Mouse (Mus musculus) kidney, postnatal 14 days (tissue): ENCODE results near the gene Reg1.
"Not testable (repeated sequence)": the region's sequence is repeated elsewhere in the genome, so short reads cannot be mapped to it uniquely, and the experiment has no call there.

Experiments used
- DNase-seq: peaks from one replicate; pipeline ENCODE4 v3.0.0; 2022; ENCODE audit warnings: mixed read lengths

Gene Reg1

DNA sequence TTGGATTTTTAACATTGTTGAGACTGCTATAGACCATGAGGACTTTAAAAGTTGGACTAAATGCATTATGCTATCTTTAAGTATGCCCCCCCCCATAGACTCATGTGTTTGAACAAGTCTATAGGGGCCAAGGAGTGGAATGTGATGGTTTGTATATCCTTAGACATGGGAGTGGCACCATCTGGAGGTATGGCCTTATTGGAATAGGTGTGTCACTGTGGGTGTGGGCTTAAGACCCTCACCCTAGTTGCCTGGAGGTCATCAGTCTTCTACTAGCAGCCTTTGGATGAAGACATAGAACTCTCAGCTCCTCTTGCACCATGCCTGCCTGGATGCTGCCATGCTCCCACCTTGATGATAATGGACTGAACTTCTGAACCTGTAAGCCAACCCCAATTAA, at the start of gene Reg1:
TSS of gene Reg1 (plus strand) at position 301 of the 400 bp plus-strand sequence.
- not testable (repeated sequence) for DNase-seq

DNA sequence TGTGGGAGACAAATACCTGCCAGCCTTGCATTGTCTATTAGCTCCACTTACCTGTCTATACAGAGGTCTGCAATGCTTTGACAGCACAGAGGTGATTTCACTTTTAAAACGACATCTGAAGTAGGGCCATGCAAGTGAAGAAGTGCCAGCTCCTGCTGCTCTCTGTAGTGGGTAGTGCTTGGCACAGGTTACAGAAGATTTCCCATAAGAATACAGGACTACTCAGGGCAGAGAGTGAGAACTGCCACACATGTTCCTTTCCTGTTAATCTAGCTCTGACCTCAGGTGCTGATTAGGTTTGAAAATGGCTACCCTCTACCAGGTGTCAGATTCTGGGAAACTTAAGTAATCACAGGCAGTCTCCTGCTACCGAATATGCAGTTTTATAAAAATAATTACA, 43.7 kb upstream of the Reg1 start, which contains the start of gene Reg3d:
TSS of gene Reg3d (minus strand) at position 101 of the 400 bp plus-strand sequence.
- no peak for DNase-seq

DNA sequence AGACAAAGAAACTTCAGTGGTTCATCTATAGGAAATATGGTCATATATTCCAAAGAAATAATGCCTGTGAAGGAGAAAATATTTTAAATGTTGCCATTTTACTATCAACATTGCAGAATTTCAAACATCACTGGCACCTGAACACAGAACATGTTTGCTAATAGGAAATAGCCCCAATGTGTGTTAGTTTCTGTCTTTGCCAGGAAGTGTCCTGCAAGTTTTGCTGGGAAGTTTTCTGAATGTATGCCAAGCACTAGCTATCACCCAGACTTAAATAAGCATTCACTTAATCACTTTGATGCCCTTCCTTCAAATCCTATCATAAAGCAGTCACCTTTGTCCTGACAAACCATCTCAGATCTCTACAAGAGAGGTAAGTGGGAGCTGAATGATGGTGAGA, 42.1 kb upstream of the Reg1 start, which contains the start of gene Reg3a:
TSS of gene Reg3a (plus strand) at position 301 of the 400 bp plus-strand sequence.
- no peak for DNase-seq

DNA sequence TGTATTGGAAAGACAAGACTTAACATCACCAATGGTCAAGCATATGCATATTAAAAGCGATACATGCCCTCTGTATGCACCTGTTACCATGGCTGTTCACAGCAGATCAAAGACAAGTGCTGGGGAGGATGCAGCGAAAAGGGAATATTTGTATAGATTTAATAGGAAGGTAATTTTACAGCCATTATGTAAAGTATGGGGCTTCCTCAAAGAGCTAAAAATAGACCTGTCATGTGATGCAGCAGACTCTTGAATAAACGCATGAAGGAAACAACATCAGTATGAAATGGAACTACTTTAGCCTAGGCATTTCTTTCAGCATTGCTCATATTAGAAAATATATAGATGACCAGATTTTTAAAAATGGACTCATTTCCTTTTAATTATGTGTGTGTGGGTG, 36.9 kb upstream of the Reg1 start:
- no peak for DNase-seq

DNA sequence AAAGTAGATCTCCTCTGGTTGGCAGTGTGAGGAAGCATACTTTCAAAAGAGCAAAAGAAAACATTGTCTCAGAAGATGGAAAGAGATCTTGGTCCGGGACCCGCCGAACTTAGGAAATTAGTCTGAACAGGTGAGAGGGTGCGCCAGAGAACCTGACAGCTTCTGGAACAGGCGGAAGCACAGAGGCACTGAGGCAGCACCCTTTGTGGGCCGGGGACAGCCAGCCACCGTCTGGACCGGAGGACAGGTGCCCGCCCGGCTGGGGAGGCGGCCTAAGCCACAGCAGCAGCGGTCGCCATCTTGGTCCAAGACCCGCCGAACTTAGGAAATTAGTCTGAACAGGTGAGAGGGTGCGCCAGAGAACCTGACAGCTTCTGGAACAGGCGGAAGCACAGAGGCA, 27.2 kb upstream of the Reg1 start, which contains the start of gene Reg2:
TSS of gene Reg2 (plus strand) at position 301 of the 400 bp plus-strand sequence.
- not testable (repeated sequence) for DNase-seq

DNA sequence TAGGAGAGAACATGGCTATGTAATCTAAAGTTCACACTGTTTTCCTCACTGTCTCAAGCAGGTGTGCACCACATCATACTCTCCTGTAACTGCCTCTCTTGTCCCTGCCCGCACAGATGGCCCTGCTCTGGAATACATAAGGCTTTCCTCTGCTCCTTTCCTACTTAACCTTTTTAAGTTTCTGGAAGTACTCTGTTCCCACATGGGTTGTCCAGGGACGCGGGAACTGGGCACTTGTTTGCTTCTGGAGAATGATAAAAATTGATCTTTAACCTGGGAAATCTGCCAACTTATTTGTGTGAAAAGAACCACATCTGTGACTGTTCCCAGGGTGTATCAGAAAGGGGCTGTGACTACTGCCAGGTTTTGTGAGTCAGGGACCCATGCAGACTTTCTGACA, 3.0 kb downstream of the Reg1 start:
- no peak for DNase-seq

DNA sequence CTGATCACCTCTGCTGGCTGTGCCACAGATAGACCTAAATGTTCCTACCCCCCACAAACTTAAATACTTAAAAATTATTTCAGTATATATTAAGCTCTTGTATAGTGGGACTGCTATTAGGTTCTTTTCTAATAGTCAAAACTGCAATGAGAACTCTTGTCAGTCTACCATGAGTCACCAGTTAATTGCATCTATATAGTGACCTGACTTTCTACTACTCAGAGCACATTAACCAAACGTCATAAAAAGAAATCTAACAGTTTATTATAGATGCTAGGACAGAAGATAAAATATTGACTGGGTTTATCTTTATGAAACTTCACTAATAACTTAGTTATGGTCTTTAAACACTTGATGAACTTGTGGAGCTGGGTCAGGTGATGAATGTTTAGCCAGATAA, 24.7 kb downstream of the Reg1 start:
- no peak for DNase-seq

DNA sequence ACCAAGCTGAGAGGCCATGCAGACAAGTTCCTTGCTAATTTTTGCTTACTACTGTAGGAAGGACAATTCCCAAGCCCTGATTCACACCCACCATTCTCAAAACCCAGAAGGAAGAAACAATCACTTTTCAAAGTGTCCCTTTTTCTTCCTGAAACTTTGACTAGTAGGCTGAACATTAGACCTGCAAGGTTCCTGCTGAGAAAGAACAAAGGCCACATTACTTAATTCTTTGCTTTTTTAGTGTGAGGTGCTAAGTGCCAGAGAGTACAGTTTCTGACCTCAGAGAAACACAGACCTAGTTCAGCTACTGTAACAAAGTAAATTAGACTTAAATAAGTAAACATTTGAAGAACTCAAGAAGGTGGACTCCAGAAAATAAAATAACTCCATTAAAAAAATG, 25.9 kb downstream of the Reg1 start:
- DNase-seq, result no peak

DNA sequence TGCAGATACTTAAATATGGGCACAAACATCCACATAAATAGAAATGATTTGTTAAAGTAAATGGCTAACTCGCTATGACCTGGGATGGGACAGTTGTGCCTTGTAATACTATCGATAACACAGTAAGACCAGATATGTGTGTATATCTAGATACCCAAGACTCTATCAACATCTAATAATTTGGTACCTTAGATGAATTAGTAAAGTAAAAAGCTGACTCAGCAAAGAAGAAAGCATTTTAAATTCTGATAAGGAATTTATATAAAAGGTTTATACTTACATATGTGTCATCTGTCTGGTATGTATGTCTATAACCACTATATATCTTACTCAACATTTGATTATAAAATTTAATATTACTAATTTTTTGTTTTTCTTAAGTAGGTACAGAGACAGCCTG, 30.3 kb downstream of the Reg1 start:
- DNase-seq, result no peak

DNA sequence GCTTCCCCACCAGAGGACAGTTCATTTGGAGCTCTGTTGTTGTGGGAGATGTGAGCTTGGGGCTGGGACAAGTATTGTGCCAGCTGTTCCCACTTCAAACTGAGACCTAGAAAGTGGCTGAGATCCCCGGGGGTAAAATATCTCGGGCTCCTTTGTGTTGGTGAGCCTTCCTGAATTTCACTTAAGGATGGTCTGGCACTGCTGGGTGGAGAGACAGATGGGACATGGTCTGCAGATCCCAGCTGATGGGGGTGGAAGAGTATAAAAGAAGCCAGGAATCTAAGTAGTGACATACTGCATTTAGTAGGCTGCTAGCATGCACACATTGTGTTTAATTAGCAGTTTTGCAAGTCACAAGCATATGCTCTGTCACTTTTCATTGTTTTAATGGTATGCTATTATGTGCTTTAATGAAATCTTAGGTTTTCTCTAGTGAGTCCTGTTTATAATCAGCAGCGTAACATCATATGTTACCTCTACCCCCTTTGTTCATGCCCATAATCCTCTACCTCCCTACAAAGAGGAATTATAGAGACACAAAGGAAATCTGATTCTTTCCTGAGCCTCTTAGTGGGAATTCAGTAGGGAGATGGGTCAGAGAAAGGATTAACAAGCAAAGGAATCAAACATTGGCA, 37.8 kb downstream of the Reg1 start:
- no peak for DNase-seq

DNA sequence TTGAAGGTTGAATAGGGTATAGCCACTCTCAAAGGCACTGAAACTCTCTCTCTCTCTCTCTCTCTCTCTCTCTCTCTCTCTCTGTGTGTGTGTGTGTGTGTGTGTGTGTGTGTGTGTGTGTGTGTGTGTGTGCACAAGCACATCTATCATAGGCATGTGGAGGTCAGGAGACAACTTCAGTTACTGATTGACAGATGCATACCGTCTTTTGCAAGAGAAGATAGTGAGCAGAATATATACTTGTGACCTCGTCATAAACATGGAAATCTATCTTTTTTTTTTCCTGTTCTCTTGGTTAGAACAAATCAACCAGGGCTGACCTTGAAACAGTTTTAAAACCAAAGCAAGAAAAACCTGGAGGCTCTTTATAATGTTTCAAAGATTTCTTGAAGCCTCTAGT, 39.8 kb downstream of the Reg1 start:
- no peak for DNase-seq

DNA sequence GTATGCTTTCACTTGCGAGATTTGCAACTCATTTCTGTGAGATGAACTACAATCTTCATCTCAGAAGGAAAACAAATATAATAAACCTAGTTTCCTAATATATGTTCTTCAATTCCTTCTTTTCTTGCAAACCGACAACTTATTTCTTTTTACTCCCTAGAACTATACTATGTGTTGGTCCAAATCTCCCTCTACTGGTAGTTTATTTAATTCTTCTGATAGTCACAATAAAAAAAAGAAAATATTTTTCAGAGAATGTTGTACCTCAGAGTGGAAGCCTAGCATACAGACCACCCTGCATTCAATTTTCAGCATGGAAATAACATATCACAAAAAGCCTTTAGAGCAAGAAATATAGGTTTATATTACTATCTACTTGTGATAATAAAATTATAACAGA, 40.8 kb downstream of the Reg1 start:
- no peak for DNase-seq

DNA sequence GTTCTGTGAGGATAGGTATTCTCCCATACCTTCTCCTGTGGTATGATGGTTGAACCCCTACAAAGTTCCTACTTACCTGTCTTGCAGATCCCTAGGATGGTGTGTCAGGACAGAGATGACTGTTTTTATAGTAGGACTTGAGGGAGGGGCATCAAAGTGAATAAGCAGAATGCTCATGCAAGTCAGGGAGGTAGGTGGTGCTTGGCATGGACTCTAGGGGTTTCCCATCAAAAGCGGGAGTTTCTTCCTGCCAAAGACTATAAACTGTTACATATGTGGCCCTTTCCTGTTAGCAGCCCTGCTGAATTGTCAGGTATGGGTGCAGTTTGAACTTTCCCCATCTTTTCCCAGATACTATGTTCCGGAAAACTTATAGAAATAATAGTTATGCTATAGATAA, 46.3 kb downstream of the Reg1 start, which contains the start of gene Reg3g:
TSS of gene Reg3g (minus strand) at position 101 of the 400 bp plus-strand sequence.
- no peak for DNase-seq

DNA sequence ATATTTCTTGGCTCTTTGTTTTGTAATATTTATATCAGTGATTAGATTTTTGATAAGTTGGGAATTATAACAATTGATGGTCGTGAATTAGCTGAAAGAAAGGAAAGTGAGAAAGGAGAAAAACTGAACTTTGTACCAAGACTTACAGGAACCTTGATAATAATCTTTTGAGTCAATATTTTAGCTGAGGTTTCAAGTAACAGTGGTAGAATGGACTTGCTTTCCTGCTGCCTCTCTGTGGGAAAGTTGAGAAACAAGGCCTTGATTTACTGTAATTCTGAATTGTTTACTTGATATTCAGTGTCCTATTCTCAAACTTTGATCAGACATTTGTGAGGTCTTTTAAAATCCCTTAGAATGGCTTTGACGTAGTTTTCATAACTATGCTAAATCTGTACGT, 46.8 kb downstream of the Reg1 start:
- no peak for DNase-seq
